In genomic region chr8:8597434-8597833, GRCm38 (mm10) we compare ENCODE assay signal across 23 mouse cellular contexts.
DNase-seq lines count a peak whose midpoint lies in the region; ATAC-seq and TF ChIP-seq lines count a peak whose summit lies in the region.
"Had no signal": no experiment of that assay in that cellular context is flagged by ENCODE, and none has a peak within 500 bp of the region (broad histone marks: within the 10 kb centered on the region; RNA-seq: fewer than 3 reads in every experiment).

No protein-coding gene starts in this region.

- intact Hi-C loops in heart, postnatal 14 days (cut with DNase I): no loop called here

- ATAC-seq in hindbrain, postnatal 0 days: no peak
- ATAC-seq in midbrain, embryonic 13.5 days: 0 out of 2 replicates have a peak, but pooled peaks have one; percentile 28
- ATAC-seq: forebrain, embryonic 14.5 days; Patski had no signal

- peaks cover 62% of the 10 kb centered on the region for H3K27me3 ChIP-seq in hindbrain, embryonic 10.5 days (ENCODE audit: insufficient read depth, poor library complexity, severe bottlenecking)
- no peaks in the 10 kb centered on the region for H3K27me3 ChIP-seq in hindbrain, postnatal 0 days (ENCODE audit: insufficient read depth, low read length)
- peaks cover 50% of the 10 kb centered on the region for H3K27me3 ChIP-seq in midbrain, embryonic 13.5 days
- H3K27me3 ChIP-seq: lung, embryonic 15.5 days; Patski had no signal

- no peak overlapping the region for H3K4me2 ChIP-seq in hindbrain, postnatal 0 days (ENCODE audit: low read depth, low read length)
- H3K4me2 ChIP-seq in midbrain, embryonic 13.5 days (replicated peaks): no peak overlapping the region
- H3K4me2 ChIP-seq: hindbrain, embryonic 14.5 days; kidney, embryonic 15.5 days; limb, embryonic 13.5 days; liver, embryonic 11.5 days; lung, embryonic 15.5 days; neural tube, embryonic 13.5 days had no signal

- no peak overlapping the region for H3K4me3 ChIP-seq in hindbrain, embryonic 10.5 days
- H3K4me3 ChIP-seq in hindbrain, postnatal 0 days (ENCODE audit: low read length): no peak overlapping the region
- H3K4me3 ChIP-seq in midbrain, embryonic 13.5 days (replicated peaks): no peak overlapping the region
- H3K4me3 ChIP-seq: heart, adult 2 months; kidney, embryonic 15.5 days; limb, embryonic 13.5 days; lung, embryonic 15.5 days; neural tube, embryonic 13.5 days had no signal

- H3K27ac ChIP-seq in hindbrain, embryonic 10.5 days: no peak overlapping the region
- H3K27ac ChIP-seq in hindbrain, postnatal 0 days: no peak overlapping the region
- H3K27ac ChIP-seq in midbrain, embryonic 13.5 days: no peak overlapping the region
- H3K27ac ChIP-seq: heart, adult 2 months; hindbrain, embryonic 14.5 days; kidney, embryonic 15.5 days; limb, embryonic 13.5 days; lung, embryonic 15.5 days; neural tube, embryonic 13.5 days had no signal

- no peak for TF ChIP-seq CTCF in hindbrain, postnatal 0 days (IDR thresholded peaks at IDR 0.05; ENCODE audit: low read depth)

- H3K9me3 ChIP-seq in hindbrain, embryonic 10.5 days: no peaks in the 10 kb centered on the region
- no peaks in the 10 kb centered on the region for H3K9me3 ChIP-seq in hindbrain, postnatal 0 days (ENCODE audit: low read length)
- no peaks in the 10 kb centered on the region for H3K9me3 ChIP-seq in midbrain, embryonic 13.5 days
- H3K9me3 ChIP-seq: kidney, embryonic 15.5 days; limb, embryonic 13.5 days; lung, embryonic 15.5 days; neural tube, embryonic 13.5 days had no signal

- peak; percentile 70 for DNase-seq in heart, adult 11 months
- no peak for DNase-seq in heart, postnatal 14 days
- peak; percentile 68 for DNase-seq in hindbrain, embryonic 10.5 days (ENCODE audit: low spot score)
- DNase-seq in hindbrain, postnatal 0 days (ENCODE audit: low spot score): no peak
- DNase-seq in embryo, embryonic 10.5 days (ENCODE audit: low spot score): peak; percentile 57
- no peak for DNase-seq in cerebellum, adult 11 months
- DNase-seq: adrenal gland, postnatal 14 days; cerebellum, adult 11-12 months; cerebellum, adult 9-11 months; gastrocnemius, postnatal 36 days; heart, adult 2 months; kidney, adult 18-20 months; kidney, postnatal 25 days; right cerebral cortex, postnatal 14 days had no signal

- no peak overlapping the region for H3K9ac ChIP-seq in hindbrain, postnatal 0 days (replicated peaks; ENCODE audit: low read length)
- 0 out of 2 replicates have a peak overlapping the region, but pooled peaks have one; percentile 10 for H3K9ac ChIP-seq in midbrain, embryonic 13.5 days (replicated peaks)
- H3K9ac ChIP-seq: hindbrain, embryonic 14.5 days; kidney, embryonic 15.5 days; limb, embryonic 13.5 days; lung, embryonic 15.5 days; neural tube, embryonic 13.5 days had no signal

- 5% methylated on average over 13 of the region's 13 CpGs for whole genome bisulfite sequencing in hindbrain, embryonic 10.5 days
- WGBS in hindbrain, postnatal 0 days: 21% methylated on average over 13 of the region's 13 CpGs
- WGBS in midbrain, embryonic 13.5 days: 4% methylated on average over 13 of the region's 13 CpGs

- peaks cover 35% of the 10 kb centered on the region for H3K4me1 ChIP-seq in hindbrain, embryonic 10.5 days (replicated peaks)
- no peaks in the 10 kb centered on the region for H3K4me1 ChIP-seq in hindbrain, postnatal 0 days (ENCODE audit: insufficient read depth, low read length)
- peaks cover 16% of the 10 kb centered on the region for H3K4me1 ChIP-seq in midbrain, embryonic 13.5 days (replicated peaks)
- H3K4me1 ChIP-seq: neural tube, embryonic 13.5 days had no signal

- no peaks in the 10 kb centered on the region for H3K36me3 ChIP-seq in hindbrain, embryonic 10.5 days
- H3K36me3 ChIP-seq in hindbrain, postnatal 0 days (ENCODE audit: insufficient read depth, low read length): no peaks in the 10 kb centered on the region
- no peaks in the 10 kb centered on the region for H3K36me3 ChIP-seq in midbrain, embryonic 13.5 days
- H3K36me3 ChIP-seq: kidney, embryonic 15.5 days; limb, embryonic 13.5 days; lung, embryonic 15.5 days; neural tube, embryonic 13.5 days had no signal

Comparison
In these comparisons a context has a peak if more than half of its experiments do, and no peak if none do; other contexts are left out.
1. DNase-seq: peak in heart, adult 11 months (single experiment), hindbrain, embryonic 10.5 days (single experiment) and embryo, embryonic 10.5 days (single experiment); none in heart, postnatal 14 days (0 of 2), hindbrain, postnatal 0 days (single experiment) and cerebellum, adult 11 months (single experiment).